Mouse (Mus musculus) spleen, adult 2 months (tissue): ENCODE measurements around the gene Foxf1.

Experiments used
- CTCF ChIP-seq: fragments of 200-500 bp; IDR thresholded peaks from 2 replicates; pipeline ENCODE4 v1.5.1; 2011; ENCODE audit warnings: mild to moderate bottlenecking, inconsistent platforms; ENCODE audit not compliant: insufficient read depth, insufficient read length, insufficient replicate concordance; ENCODE audit errors: extremely low read depth
- POLR2A ChIP-seq: fragments of 200-500 bp; IDR thresholded peaks from 2 replicates; pipeline ENCODE4 v1.6.1; 2011; ENCODE audit warnings: low read depth, low read length, inconsistent platforms

DNA sequence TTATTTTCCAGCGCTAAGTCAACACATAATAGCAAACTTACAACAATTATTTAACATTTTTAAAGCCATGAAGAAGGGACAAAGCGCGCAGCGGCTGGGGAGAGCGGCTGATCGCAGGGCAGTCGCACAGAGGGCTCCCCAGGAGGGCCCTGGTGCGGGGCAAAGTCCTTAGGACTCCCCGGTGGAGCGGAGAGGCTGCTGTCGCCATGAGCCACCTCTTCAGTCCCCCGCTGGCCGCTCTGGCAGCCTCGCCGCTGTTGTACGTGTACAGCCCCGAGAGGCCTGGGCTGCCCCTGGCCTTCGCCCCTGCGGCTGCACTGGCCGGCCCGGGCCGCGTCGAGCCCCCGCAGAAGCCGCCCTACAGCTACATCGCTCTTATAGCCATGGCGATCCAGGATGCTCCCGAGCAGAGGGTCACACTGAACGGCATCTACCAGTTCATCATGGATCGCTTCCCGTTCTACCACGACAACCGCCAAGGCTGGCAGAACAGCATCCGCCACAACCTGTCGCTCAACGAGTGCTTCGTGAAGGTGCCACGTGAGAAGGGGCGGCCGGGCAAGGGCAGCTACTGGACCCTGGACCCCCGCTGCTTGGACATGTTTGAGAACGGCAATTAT lies 43.7 kb downstream of the Foxf1 start, which contains the start of gene Foxl1:
- TF ChIP-seq POLR2A (no peak), CTCF (no peak)
